Mouse (Mus musculus) forebrain, embryonic 16.5 days (tissue): ENCODE results near the gene Hist1h4d. TPM values are rescaled to one million over a fixed set of nuclear protein-coding genes. Genes with fewer than 3 reads are reported as not detected.
"Not testable (repeated sequence)": the region's sequence is repeated elsewhere in the genome, so short reads cannot be mapped to it uniquely, and the experiment has no call there.

Experiments used
- ATAC-seq: fragments of 200-750 bp; cut with Nextera tagmentation; 2 replicates; pipeline ENCODE4 v1.8.0; 2017; ENCODE audit warnings: mild to moderate bottlenecking, moderate library complexity
- H3K27ac ChIP-seq: fragments of 300-500 bp; sonication (generic); 2 replicates; pipeline ENCODE4 v1.5.1; 2014; ENCODE audit warnings: low read length, control low read depth
- H3K27me3 ChIP-seq: fragments of 300-500 bp; sonication (generic); replicated peaks from 2 replicates; pipeline ENCODE4 v1.6.1; 2014; ENCODE audit warnings: low read length; ENCODE audit not compliant: control insufficient read depth, insufficient read depth
- H3K36me3 ChIP-seq: fragments of 300-500 bp; sonication (generic); 2 replicates; pipeline ENCODE4 v1.6.1; 2014; ENCODE audit not compliant: control insufficient read depth, insufficient read depth
- H3K4me1 ChIP-seq: fragments of 300-500 bp; sonication (generic); replicated peaks from 2 replicates; pipeline ENCODE4 v1.6.1; 2014; ENCODE audit warnings: low read length; ENCODE audit not compliant: control insufficient read depth, insufficient read depth
- H3K4me2 ChIP-seq: fragments of 300-500 bp; sonication (generic); 2 replicates; pipeline ENCODE4 v1.6.1; 2014; ENCODE audit warnings: mild to moderate bottlenecking, low read length, control low read depth
- H3K4me3 ChIP-seq: fragments of 300-500 bp; sonication (generic); replicated peaks from 2 replicates; pipeline ENCODE4 v1.5.1; 2014; ENCODE audit warnings: mild to moderate bottlenecking, low read length, control low read depth
- H3K9ac ChIP-seq: fragments of 300-500 bp; sonication (generic); replicated peaks from 2 replicates; pipeline ENCODE4 v1.6.1; 2014; ENCODE audit warnings: low read depth, low read length, control low read depth
- H3K9me3 ChIP-seq: fragments of 300-500 bp; sonication (generic); 2 replicates; pipeline ENCODE4 v1.6.1; 2016; ENCODE audit warnings: low read length; ENCODE audit not compliant: control insufficient read depth
- WGBS: fragments of 180-500 bp; shearing (Covaris S2); extraction: QIAGEN DNeasy Blood & Tissue Kit; methylation state at CpG from one replicate; pipeline ENCODE4 v1.1.7; 2014; 5-methylcytosine and 5-hydroxymethylcytosine counted together
- polyA plus RNA-seq: library from polyadenylated mRNA; unstranded; fragments of >200 nt; fragmentation: Nextera tagmentation; extraction: Ambion mirVana; gene quantifications from 2 replicates; pipeline ENCODE4 v1.2.1, GENCODE M21; 2015

The Hist1h4d gene
- polyA plus RNA-seq, 1 experiment from 2014 or later = 51.0 TPM

GRCm38 (mm10) chr13:23551146-23551834 lies 30.1 kb upstream of the Hist1h4d start, which contains the start of gene Hist1h4f:
Gene Hist1h4f (minus strand): TSS chr13:23551648.
- WGBS = under 1% methylated on average over 47 of the region's 47 CpGs
- ATAC-seq = peak; percentile 84
- H3K27me3 ChIP-seq, H3K36me3 ChIP-seq, H3K9me3 ChIP-seq: not testable (repeated sequence)
- peak within 1 kb of the TSS; percentile 62 for H3K4me2 ChIP-seq
- H3K4me3 ChIP-seq = peak within 1 kb of the TSS; percentile 44
- H3K27ac ChIP-seq = peak within 1 kb of the TSS; percentile 81
- H3K4me1 ChIP-seq = peaks cover 15% of the 10 kb centered on the region
- H3K9ac ChIP-seq = peak within 1 kb of the TSS; percentile 58

DNA sequence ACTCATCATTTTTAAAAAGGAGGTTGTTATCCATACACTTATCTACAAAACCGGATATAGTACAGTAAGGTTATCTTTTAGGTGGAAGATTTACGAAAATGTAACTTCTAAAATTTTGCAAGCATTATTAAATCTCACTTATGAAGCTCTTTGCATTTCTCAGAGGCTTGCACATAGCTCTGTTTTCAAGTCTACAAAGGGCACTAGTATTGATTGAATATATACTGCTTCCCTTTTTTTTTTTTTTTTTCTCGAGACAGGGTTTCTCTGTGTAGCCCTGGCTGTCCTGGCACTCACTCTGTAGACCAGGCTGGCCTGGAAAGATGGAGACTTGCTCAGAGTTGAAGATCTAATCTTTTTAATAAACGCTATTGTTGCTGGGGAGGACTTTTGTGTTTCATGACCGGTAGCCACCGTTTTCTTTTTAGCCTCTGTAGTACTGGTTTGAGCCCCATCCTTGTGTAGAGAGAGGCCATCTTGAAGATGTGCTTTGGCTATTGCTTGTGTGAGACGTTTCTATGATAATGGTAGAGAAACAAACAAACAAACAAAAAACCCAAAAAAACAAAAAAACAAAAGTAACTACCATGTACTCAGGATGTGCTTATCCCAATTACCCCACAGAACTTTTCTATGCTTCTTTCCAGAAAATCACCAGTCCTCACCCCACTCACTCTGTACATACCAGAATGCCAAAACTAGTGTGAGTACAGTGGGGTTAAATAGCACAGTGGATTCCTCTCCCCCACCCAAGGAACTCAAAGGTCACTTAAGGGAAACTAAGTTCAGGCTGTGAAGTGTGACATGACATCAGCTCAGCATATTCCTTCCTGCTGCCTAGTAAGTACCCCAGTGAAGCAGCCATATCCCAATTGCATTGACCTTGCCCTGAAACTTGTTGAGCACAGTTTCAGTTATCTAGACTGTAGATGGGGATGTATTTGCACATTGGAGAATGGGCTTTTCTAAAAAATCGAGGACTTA lies 29.2 kb upstream of the Hist1h4d start:
- Histone ChIP-seq H3K36me3 (no peaks in the 10 kb centered on the region), H3K27ac (peak overlapping the region; percentile 81), H3K4me2 (peak overlapping the region; percentile 62), H3K9ac (no peak overlapping the region), H3K9me3 (no peaks in the 10 kb centered on the region), H3K27me3 (no peaks in the 10 kb centered on the region), H3K4me3 (peak overlapping the region; percentile 44), H3K4me1 (peaks cover 16% of the 10 kb centered on the region)
- 42% methylated on average over 8 of the region's 8 CpGs for WGBS
- no peak for ATAC-seq

GRCm38 (mm10) chr13:23552962-23553361 lies 28.4 kb upstream of the Hist1h4d start, which contains the start of gene Hist1h1d:
Gene Hist1h1d (plus strand): TSS chr13:23553262.
- H3K36me3 ChIP-seq = no peaks in the 10 kb centered on the region
- H3K9me3 ChIP-seq = no peaks in the 10 kb centered on the region
- ATAC-seq = no peak
- peak within 1 kb of the TSS; percentile 62 for H3K4me2 ChIP-seq
- no peaks in the 10 kb centered on the region for H3K27me3 ChIP-seq
- H3K9ac ChIP-seq = no peak within 1 kb of the TSS
- peaks cover 16% of the 10 kb centered on the region for H3K4me1 ChIP-seq
- peak within 1 kb of the TSS; percentile 80 for H3K27ac ChIP-seq
- no peak within 1 kb of the TSS for H3K4me3 ChIP-seq

DNA sequence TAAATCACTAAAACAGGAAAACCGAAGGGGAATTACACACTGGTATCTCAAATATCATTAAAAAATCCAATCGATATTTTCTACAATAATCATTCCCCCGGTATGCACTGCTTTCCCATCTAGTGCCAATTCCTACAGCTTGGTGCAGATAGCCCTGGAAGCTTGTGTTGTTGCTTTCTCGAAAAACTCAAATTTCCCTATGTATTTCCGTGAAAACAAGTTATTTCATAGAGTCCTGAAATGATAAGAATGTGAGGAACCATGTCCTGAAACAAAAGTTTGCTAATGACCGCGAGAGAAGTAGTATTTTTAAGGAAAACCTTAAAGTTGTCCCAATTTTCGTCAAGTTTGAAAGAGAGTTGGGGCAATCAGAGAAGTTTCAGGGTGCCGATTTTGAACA lies 27.0 kb upstream of the Hist1h4d start:
- no peaks in the 10 kb centered on the region for H3K27me3 ChIP-seq
- peak overlapping the region; percentile 45 for H3K9ac ChIP-seq
- H3K27ac ChIP-seq = peak overlapping the region; percentile 80
- peak overlapping the region; percentile 58 for H3K4me3 ChIP-seq
- WGBS = 17% methylated on average over 9 of the region's 9 CpGs
- no peaks in the 10 kb centered on the region for H3K36me3 ChIP-seq
- no peaks in the 10 kb centered on the region for H3K9me3 ChIP-seq
- H3K4me1 ChIP-seq = peaks cover 16% of the 10 kb centered on the region
- peak overlapping the region; percentile 99 for H3K4me2 ChIP-seq
- ATAC-seq = no peak

DNA sequence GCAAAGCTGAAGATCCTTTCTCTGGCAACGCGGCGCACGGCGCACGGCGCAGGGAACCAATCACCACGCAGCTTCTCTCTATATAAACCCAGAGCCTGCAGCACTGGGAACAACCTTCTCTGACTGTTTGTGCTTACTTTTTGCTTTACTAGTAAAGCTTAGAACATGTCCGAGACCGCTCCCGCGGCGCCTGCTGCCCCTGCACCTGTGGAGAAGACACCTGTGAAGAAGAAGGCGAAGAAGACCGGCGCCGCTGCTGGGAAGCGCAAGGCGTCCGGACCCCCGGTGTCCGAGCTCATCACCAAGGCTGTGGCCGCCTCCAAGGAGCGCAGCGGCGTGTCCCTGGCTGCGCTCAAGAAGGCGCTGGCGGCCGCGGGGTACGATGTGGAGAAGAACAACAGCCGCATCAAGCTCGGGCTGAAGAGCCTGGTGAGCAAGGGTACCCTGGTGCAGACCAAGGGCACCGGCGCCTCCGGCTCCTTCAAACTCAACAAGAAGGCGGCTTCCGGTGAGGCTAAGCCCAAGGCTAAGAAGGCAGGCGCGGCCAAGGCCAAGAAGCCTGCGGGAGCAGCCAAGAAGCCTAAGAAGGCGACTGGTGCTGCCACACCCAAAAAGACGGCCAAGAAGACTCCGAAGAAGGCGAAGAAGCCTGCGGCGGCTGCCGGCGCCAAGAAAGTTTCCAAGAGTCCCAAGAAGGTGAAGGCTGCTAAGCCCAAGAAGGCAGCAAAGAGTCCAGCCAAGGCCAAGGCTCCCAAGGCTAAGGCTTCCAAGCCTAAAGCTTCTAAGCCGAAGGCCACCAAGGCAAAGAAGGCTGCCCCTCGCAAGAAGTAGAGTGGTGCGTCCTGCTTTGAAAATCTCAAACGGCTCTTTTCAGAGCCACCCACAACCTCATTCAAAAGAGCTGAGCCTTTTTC lies 26.2 kb upstream of the Hist1h4d start:
- Histone ChIP-seq H3K27ac (peak overlapping the region; percentile 80), H3K4me1 (peaks cover 16% of the 10 kb centered on the region), H3K4me3 (peak overlapping the region; percentile 58), H3K4me2 (peak overlapping the region; percentile 99), H3K9me3 (no peaks in the 10 kb centered on the region), H3K9ac (peak overlapping the region; percentile 68), H3K36me3 (no peaks in the 10 kb centered on the region), H3K27me3 (no peaks in the 10 kb centered on the region)
- under 1% methylated on average over 54 of the region's 54 CpGs for WGBS
- peak; percentile 84 for ATAC-seq

DNA sequence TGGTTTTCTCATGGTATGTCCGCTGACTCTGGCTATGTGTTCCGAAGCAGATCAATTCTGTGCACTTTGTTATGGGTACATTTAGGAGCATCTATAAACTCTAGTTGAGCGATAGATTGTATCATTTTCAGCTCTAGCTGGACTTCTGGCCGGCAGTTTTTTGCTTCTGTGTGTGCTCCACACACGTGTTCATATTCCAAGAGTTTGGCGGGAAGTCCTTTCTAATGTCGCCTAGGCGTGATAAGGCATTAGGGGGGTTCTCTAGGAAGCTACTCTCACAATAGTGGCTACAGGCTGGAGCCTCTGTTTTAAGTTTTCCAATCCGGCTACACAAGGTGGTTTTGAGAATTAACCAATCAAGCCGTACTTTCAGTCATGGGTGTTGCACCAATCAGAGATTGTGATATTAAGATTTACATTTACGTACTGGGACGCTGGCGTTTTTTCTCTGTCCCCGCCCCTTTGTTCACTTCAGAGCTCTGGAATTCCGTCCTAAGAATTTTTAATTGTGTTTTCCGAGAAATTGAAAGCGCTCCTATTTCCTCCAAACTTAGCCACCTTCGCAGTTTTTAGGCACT lies 25.5 kb upstream of the Hist1h4d start:
- H3K4me2 ChIP-seq = peak overlapping the region; percentile 99
- H3K9ac ChIP-seq = peak overlapping the region; percentile 68
- under 1% methylated on average over 18 of the region's 18 CpGs for WGBS
- peak overlapping the region; percentile 58 for H3K4me3 ChIP-seq
- no peaks in the 10 kb centered on the region for H3K9me3 ChIP-seq
- ATAC-seq = peak; percentile 83
- no peaks in the 10 kb centered on the region for H3K36me3 ChIP-seq
- no peaks in the 10 kb centered on the region for H3K27me3 ChIP-seq
- H3K4me1 ChIP-seq = peaks cover 15% of the 10 kb centered on the region
- peak overlapping the region; percentile 80 for H3K27ac ChIP-seq

- Histone ChIP-seq H3K27ac (no peak overlapping the region), H3K4me3 (no peak overlapping the region), H3K9ac (no peak overlapping the region), H3K4me2 (no peak overlapping the region), H3K4me1 (peaks cover 14% of the 10 kb centered on the region), H3K36me3 (no peaks in the 10 kb centered on the region), H3K27me3 (no peaks in the 10 kb centered on the region), H3K9me3 (no peaks in the 10 kb centered on the region)
- 60% methylated on average over 3 of the region's 3 CpGs for WGBS
- ATAC-seq = no peak
Observed at GRCm38 (mm10) chr13:23556906-23557305, 24.5 kb upstream of the Hist1h4d start.

DNA sequence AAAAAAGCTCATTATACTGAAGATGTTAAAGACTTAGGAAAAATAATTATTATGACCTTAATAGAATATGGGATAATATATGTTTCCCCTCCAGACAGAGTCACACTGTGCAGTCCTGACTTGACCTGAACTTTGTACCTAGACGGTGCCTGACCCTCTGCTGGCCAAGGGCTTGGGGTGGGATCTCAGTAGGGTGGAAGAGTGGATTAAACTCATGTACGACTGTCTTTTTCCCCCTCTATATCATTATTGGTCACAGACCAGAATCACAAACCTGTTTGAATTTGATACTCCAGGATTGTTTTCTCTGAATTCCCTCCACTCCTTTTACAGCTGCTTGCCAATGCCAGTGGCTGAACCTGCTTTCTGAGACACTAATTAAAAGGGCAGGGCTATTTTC lies 20.7 kb upstream of the Hist1h4d start:
- H3K36me3 ChIP-seq, H3K9me3 ChIP-seq, H3K4me2 ChIP-seq, H3K4me3 ChIP-seq, H3K27me3 ChIP-seq, H3K27ac ChIP-seq, H3K9ac ChIP-seq, H3K4me1 ChIP-seq, ATAC-seq: not testable (repeated sequence)
- 25% methylated on average over 2 of the region's 2 CpGs for WGBS
